Mouse (Mus musculus): ENCODE measurements around the gene Zfp853.
A peak's percentile ranks its signal among the peaks of the same experiment; 100 is the strongest.

Zfp853 gene

GRCm38 (mm10) chr5:143294862-143295261 lies 1.4 kb upstream of the Zfp853 start:
- no peak for DNase-seq (ENCODE audit: low read depth, low spot score)

DNA sequence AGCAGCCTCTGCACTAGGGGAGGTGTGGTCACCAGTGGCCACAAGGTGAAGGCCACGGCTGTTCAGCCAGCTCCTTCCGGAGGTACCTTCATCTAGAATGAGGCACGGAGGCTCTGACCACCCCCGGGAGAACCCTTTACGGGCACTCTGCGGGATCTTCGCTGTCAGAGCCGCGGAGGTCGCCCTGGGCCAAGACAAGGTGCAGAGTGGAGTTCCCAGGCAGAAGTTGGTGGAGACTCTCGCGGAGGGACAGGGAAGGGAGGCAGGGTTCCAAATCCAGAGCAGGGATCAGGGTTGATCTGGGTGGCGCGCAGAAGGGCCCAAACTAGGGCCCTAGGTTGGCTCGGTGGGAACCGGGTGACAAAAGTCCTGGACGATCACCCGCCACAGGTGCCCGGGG lies 544 bp downstream of the Zfp853 start:
- no peak for DNase-seq (ENCODE audit: low read depth, low spot score)

DNA sequence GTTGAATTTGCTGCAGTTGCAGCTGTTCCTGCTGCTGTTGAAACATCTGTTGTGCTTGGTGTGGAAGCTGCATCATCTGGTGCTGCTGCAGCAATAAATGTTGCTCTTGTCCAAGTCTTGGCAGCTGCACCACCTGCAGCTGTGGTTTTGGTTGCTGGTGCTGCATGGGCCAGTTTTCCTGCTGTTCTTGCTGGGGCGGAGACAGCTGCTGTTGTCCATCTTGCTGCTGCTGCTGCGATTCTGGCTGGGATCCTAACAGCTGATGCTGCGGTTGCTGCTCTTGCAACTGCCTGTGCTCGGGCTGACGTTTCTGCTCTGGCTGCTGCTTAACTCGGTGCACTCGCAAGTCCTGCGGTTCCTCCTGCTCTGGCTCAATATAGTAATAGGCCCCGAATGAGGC lies 4.1 kb downstream of the Zfp853 start:
- no peak for DNase-seq (ENCODE audit: low read depth, low spot score)

DNA sequence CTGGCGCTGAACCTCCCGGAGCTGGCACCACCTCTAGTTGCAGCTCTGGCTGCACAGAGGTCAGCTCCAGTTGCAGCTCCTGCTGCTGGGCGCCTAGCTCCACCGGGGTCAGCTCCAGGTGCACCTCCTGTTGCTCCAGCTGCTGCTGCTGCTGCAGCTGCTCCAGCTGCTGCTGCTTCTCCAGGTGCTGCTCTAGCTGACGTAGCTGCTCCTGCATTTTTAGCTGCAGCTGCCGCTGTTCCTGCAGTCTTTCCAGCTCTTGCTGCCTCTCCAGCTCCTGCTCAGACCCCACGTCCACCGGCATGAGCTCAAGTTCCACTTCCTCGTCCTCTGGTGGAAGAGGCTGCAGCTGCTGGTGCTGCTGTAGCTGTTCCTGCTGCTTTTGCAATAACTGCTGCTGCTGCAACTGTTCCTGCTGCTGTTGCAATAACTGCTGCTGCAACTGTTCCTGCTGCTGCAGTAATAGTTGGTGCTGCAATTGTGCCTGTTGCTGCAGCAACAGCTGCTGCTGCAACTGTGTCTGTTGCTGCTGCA lies 5.0 kb downstream of the Zfp853 start:
- DNase-seq (ENCODE audit: low read depth, low spot score): no peak

DNA sequence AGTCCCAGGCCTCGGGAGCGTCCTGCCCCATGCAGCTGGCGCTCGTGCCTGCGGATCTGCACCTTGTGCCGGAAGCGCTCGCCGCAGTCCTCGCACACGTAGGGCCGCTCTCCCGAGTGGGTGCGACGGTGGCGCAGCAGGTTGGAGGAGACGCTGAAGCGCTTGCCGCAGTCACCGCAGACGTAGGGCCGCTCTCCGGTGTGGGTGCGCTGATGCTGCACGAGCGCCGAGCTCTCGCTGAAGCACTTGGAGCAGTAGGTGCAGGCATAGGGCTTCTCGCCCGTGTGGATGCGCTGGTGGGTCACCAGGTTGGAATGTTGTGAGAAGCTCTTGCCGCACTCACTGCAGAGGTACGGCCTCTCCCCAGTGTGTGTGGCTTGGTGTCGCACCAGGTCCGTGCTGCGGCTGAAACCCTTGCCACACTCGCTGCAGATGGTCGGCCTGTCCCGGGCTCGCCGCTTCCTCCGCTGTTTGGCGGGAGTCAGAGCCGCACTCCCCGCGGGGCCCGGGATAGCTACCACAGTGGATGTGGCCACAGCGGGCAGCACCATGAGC lies 5.6 kb downstream of the Zfp853 start:
- DNase-seq (ENCODE audit: low read depth, low spot score): no peak

DNA sequence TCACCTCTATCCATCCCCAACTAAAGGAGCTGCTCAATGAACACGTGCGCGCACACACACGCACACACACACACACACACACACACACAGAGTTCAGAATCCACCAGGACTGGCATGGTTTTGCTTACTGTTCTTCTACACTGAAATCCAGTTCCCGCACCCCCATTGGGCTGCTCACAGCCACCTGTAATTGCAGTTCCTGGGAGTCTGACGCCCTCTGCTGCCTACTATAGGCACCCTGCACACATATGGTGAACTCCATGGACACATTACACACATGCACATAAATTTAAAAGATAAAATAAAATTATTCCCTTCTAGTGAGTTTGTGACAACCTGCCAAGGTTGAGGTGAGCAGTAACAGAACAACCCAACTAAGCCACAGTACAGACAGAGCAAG lies 8.7 kb downstream of the Zfp853 start:
- DNase-seq (ENCODE audit: low read depth, low spot score): peak; percentile 57

DNA sequence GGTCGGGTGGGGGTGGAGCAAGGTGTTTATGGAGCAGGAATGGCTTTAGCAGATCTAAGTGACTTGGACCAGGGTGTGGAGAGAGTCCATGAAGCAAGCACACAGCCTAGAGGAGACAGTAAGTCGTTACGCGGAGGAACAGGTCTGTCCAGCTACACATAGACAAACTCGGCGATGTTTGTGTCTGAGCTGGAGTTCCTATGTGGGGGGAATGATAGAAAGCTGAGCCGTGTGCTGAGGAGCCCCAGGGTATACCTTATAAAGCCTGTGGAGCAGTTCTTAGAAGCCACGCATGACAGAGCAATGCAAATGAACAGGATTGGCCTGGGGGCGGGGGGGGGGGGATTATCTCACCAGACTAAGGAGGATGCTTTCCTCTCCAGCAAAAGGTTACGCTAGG lies 14.2 kb downstream of the Zfp853 start:
- DNase-seq (ENCODE audit: low read depth, low spot score): peak; percentile 27

DNA sequence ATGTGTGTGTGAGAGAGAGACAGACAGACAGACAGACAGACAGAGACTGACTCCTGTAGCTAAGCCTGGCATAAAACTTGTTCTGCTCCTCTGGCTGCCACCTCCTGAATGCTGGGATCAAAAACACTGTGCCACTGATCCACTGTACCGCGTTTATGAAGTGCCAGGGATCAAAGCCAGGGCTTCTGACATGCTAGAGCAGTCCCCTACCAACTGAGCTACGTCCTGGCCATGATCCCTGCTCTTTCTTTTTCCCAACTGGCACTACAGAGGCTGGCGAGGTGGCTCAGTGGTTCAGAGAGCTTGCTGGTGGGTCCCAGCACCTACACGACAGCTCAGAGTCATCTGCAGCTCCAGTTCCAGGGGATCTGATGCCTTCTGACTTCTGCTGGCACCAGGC lies 17.7 kb downstream of the Zfp853 start:
- DNase-seq (ENCODE audit: low read depth, low spot score): no peak

DNA sequence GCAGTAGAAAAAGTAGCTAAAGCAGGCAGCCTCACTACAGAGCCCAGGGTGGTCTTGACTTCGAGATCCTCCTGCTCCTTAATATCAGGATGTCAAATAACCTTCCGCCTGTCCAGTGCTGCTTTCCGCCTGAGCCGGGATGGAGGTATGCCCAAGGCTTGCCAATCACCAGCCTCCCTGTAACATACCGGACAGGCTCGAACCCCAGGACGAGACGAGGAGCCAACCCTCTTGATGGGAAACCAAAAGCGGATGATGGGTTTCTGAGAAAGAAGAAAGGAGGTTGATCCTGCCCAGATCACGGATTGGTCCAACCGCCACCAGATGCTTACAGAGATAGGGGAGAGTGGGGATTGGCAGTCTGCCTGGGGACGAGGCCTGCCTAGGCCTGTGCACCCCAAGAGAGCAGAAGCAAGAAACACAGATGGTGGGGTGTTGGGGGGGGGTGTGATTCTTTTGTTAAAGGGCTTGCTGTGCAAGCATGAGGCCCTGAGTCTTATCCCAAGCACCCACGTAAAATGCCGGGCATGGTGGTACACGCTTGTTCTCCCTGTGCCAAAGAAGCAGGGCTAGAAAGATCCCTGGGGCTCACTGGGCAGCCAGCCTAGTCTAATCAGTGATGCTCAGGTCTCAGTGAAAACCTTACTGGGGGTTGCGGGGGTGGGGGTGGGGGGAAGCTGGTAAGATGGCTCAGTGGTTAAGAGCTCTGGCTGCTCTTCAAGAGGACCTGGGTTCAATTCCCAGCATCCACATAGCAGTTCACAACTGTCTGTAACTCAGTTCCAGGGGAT lies 20.7 kb downstream of the Zfp853 start:
- DNase-seq (ENCODE audit: low read depth, low spot score): no peak

- DNase-seq (ENCODE audit: low read depth, low spot score): no peak
Measured at GRCm38 (mm10) chr5:143272108-143272507, 21.3 kb downstream of the Zfp853 start.

DNA sequence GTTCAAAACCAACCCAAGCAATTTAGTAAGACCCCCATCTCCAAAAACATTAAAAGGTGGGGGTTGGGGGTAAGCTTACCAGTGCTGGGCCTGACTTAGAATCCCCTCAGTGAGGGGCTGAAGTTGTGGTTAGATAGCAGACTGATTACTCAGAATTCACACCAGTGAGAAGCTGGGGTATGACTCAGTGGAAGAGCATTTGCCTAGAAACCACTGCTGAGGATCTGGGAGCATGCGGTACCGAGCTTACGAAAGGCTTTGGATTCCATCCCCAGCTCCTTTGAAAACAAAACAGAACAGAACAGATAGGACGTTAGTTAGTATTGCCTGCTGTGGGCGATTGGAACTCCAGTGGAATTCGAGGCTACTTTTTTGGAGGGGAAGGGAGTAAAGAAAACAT lies 21.8 kb downstream of the Zfp853 start:
- DNase-seq (ENCODE audit: low read depth, low spot score): no peak

DNA sequence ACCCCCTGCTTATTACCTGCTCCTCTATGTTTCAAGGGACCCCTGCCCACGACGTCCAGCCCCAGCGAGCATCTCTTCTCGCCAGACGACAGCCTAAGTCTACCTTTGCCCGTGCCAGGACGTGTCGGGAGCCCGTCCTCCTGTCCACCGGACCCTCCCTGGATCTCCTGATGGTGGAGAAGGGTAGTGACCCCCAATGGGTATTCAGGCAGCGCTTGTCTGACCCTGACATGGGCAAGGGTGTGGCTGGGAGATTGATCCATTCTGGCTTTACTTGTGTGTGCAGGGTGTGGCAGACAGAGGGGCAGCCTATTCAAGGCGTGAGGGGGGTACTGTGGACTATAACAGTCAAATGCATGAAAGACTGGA lies 23.3 kb downstream of the Zfp853 start:
- no peak for DNase-seq (ENCODE audit: low read depth, low spot score)

- DNase-seq (ENCODE audit: low read depth, low spot score): peak; percentile 76
Measured at GRCm38 (mm10) chr5:143269363-143270150, 23.9 kb downstream of the Zfp853 start, which contains the start of gene Zfp316. TSS of gene Zfp316 (minus strand) at chr5:143270022.

DNA sequence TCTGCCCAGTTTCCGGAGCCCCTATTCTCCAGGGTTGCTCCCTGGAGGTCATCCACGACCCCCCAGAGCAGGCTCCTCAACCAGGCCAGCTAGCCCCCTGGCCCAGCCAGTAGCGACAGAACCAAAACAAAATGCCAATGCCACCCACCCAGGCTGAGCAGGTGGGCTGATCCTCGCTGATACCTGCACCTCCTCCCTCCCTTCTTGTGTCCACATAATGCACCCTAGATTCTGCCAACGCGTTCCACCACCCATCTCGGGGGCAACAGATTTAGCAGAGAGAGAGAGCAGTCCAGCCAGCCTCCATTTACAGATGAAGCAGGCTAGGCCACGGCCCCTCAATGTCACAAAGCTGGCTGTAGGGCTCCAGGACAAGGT lies 24.4 kb downstream of the Zfp853 start:
- no peak for DNase-seq (ENCODE audit: low read depth, low spot score)

DNA sequence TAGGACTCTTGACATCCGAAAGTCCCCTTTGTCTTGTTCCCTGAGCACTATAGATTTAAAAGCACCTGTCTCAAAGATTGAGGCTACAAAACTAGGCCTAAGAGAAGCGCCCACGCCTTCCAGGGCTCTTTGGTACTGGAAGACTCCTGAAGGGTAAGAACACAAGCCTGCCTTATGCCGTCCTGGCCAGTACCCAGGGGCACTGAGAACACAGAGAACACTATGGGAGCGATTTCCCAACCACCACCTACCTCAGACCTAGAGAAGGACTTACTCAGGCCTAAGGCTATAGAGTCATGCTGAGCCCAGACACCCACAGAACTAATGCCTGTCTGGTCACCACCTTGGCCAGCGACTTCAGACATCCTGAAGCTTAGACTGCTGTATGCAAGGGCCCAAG lies 26.6 kb downstream of the Zfp853 start:
- DNase-seq (ENCODE audit: low read depth, low spot score): no peak

DNA sequence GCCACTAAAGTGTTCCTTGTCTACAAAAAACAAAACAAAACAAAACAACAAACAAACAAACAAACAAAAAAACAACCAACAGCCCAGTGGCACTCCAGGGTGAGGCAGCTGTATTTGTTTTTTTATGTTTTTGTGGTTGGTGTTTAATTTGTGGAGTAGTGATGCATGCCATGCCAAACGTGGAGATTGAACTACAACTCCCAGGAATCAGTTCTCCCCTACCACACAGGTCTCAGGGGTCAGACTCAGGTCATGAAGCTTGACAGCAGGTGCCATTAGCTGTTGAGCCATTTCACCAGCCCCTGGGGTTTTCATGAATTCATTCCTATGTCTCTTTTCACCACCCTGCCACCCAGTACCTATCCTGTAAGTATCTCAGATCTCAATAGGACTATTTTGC lies 28.0 kb downstream of the Zfp853 start:
- DNase-seq (ENCODE audit: low read depth, low spot score): no peak

- DNase-seq (ENCODE audit: low read depth, low spot score): no peak
Measured at GRCm38 (mm10) chr5:143264689-143265088, 28.7 kb downstream of the Zfp853 start.

- DNase-seq (ENCODE audit: low read depth, low spot score): no peak
Measured at GRCm38 (mm10) chr5:143261636-143262035, 31.8 kb downstream of the Zfp853 start.

DNA sequence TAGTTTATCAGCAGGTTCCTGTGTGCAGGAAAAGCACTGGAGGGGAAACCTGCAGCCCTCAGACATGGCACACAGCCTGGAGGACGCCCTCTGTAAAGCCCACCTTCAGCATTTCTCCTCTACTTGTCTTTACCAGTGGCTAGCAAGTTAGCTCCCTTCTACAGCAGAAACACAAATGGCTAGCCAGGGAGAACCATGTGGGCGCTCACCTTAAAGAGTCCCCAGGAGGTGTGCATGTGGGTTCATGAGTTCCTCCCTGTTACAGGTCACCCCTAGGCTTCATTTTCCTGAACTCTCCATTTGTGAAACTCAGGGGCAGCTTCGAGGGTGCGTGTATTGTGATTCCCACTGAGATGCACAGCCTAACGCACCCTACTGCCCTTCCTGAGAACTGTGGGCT lies 37.6 kb downstream of the Zfp853 start:
- no peak for DNase-seq (ENCODE audit: low read depth, low spot score)

- no peak for DNase-seq (ENCODE audit: low read depth, low spot score)
Measured at GRCm38 (mm10) chr5:143255131-143255519, 38.3 kb downstream of the Zfp853 start.

- DNase-seq (ENCODE audit: low read depth, low spot score): no peak
Measured at GRCm38 (mm10) chr5:143254487-143255130, 38.8 kb downstream of the Zfp853 start.

GRCm38 (mm10) chr5:143253881-143254486 lies 39.4 kb downstream of the Zfp853 start:
- DNase-seq (ENCODE audit: low read depth, low spot score): no peak
